Mouse (Mus musculus) hindbrain, embryonic 10.5 days (tissue): ENCODE measurements around the gene Cpb1. TPM values are rescaled to one million over a fixed set of nuclear protein-coding genes. Genes with fewer than 3 reads are reported as not detected.
A peak's percentile ranks its signal among the peaks of the same experiment; 100 is the strongest.

Experiments
- DNase-seq: peaks from one replicate; pipeline ENCODE4 v3.0.0-alpha.2; 2017; ENCODE audit warnings: low spot score
- H3K27ac ChIP-seq: fragments of 300-500 bp; sonication (generic); 2 replicates; pipeline ENCODE4 v1.5.1; 2016; ENCODE audit warnings: mild to moderate bottlenecking, moderate library complexity
- H3K27me3 ChIP-seq: fragments of 300-500 bp; sonication (generic); 2 replicates; pipeline ENCODE4 v1.6.1; 2016; ENCODE audit warnings: mild to moderate bottlenecking; ENCODE audit not compliant: poor library complexity, insufficient read depth, severe bottlenecking
- H3K36me3 ChIP-seq: fragments of 300-500 bp; sonication (generic); 2 replicates; pipeline ENCODE4 v1.6.1; 2016; ENCODE audit warnings: mild to moderate bottlenecking, moderate library complexity
- H3K4me1 ChIP-seq: fragments of 300-500 bp; sonication (generic); replicated peaks from 2 replicates; pipeline ENCODE4 v1.6.1; 2016; ENCODE audit warnings: mild to moderate bottlenecking
- H3K4me3 ChIP-seq: fragments of 300-500 bp; sonication (generic); 2 replicates; pipeline ENCODE4 v1.5.1; 2016; ENCODE audit warnings: mild to moderate bottlenecking, moderate library complexity
- H3K9me3 ChIP-seq: fragments of 300-500 bp; sonication (generic); 2 replicates; pipeline ENCODE4 v1.6.1; 2016; ENCODE audit warnings: mild to moderate bottlenecking, moderate library complexity
- WGBS: fragments of 180-500 bp; shearing (Covaris S2); methylation state at CpG from one replicate; pipeline ENCODE4 v1.1.7; 2016; 5-methylcytosine and 5-hydroxymethylcytosine counted together
- polyA plus RNA-seq: library from polyadenylated mRNA; unstranded; fragments of >200 nt; fragmentation: Nextera tagmentation; extraction: Ambion mirVana; gene quantifications from 2 replicates; pipeline ENCODE4 v1.2.1, GENCODE M21; 2016

Gene Cpb1
- 0.10 TPM in 1 of 2 replicates, not detected in the other for polyA plus RNA-seq

- WGBS: 90% methylated on average over 3 of the region's 3 CpGs
- H3K27ac ChIP-seq: no peak within 1 kb of the TSS
- DNase-seq: no peak
- no peaks in the 10 kb centered on the region for H3K36me3 ChIP-seq
- H3K4me1 ChIP-seq: no peaks in the 10 kb centered on the region
- no peaks in the 10 kb centered on the region for H3K9me3 ChIP-seq
- H3K27me3 ChIP-seq: no peaks in the 10 kb centered on the region
- H3K4me3 ChIP-seq: no peak within 1 kb of the TSS
Observed at GRCm38 (mm10) chr3:20275633-20276032, at the start of gene Cpb1. Gene Cpb1 (minus strand): TSS chr3:20275733.

- 5% methylated on average over 1 of the region's 1 CpGs for WGBS
- no peak for DNase-seq
- H3K9me3 ChIP-seq: no peaks in the 10 kb centered on the region
- H3K36me3 ChIP-seq: no peaks in the 10 kb centered on the region
- no peaks in the 10 kb centered on the region for H3K27me3 ChIP-seq
- no peak overlapping the region for H3K27ac ChIP-seq
- H3K4me3 ChIP-seq: no peak overlapping the region
- no peaks in the 10 kb centered on the region for H3K4me1 ChIP-seq
Observed at GRCm38 (mm10) chr3:20317233-20317632, 41.7 kb upstream of the Cpb1 start.

- Histone ChIP-seq H3K36me3 (no peaks in the 10 kb centered on the region), H3K27me3 (no peaks in the 10 kb centered on the region), H3K27ac (no peak overlapping the region), H3K4me3 (no peak overlapping the region), H3K9me3 (no peaks in the 10 kb centered on the region), H3K4me1 (no peaks in the 10 kb centered on the region)
- 94% methylated on average over 4 of the region's 4 CpGs for WGBS
- DNase-seq: no peak
Observed at GRCm38 (mm10) chr3:20309142-20309541, 33.6 kb upstream of the Cpb1 start.

- Histone ChIP-seq H3K9me3 (no peaks in the 10 kb centered on the region), H3K36me3 (no peaks in the 10 kb centered on the region), H3K27ac (no peak overlapping the region), H3K27me3 (no peaks in the 10 kb centered on the region), H3K4me3 (no peak overlapping the region), H3K4me1 (no peaks in the 10 kb centered on the region)
- 86% methylated on average over 4 of the region's 4 CpGs for WGBS
- DNase-seq: no peak
Observed at GRCm38 (mm10) chr3:20307256-20307655, 31.7 kb upstream of the Cpb1 start.

- Histone ChIP-seq H3K27me3 (no peaks in the 10 kb centered on the region), H3K9me3 (no peaks in the 10 kb centered on the region), H3K4me3 (no peak overlapping the region), H3K36me3 (no peaks in the 10 kb centered on the region), H3K4me1 (no peaks in the 10 kb centered on the region), H3K27ac (no peak overlapping the region)
- no peak for DNase-seq
- 66% methylated on average over 2 of the region's 2 CpGs for WGBS
Observed at GRCm38 (mm10) chr3:20304758-20305352, 29.3 kb upstream of the Cpb1 start.

- no peak for DNase-seq
- no peaks in the 10 kb centered on the region for H3K4me1 ChIP-seq
- H3K4me3 ChIP-seq: no peak overlapping the region
- H3K27ac ChIP-seq: no peak overlapping the region
- 89% methylated on average over 3 of the region's 3 CpGs for WGBS
- H3K36me3 ChIP-seq: no peaks in the 10 kb centered on the region
- H3K27me3 ChIP-seq: no peaks in the 10 kb centered on the region
- no peaks in the 10 kb centered on the region for H3K9me3 ChIP-seq
Observed at GRCm38 (mm10) chr3:20295546-20295945, 20.0 kb upstream of the Cpb1 start.

GRCm38 (mm10) chr3:20294542-20295348 is 19.2 kb upstream of the Cpb1 start:
- no peak overlapping the region for H3K4me3 ChIP-seq
- H3K27me3 ChIP-seq: no peaks in the 10 kb centered on the region
- H3K4me1 ChIP-seq: no peaks in the 10 kb centered on the region
- H3K27ac ChIP-seq: no peak overlapping the region
- H3K36me3 ChIP-seq: no peaks in the 10 kb centered on the region
- 88% methylated on average over 9 of the region's 9 CpGs for WGBS
- no peak for DNase-seq
- no peaks in the 10 kb centered on the region for H3K9me3 ChIP-seq

GRCm38 (mm10) chr3:20291370-20291769 is 15.8 kb upstream of the Cpb1 start:
- Histone ChIP-seq H3K9me3 (no peaks in the 10 kb centered on the region), H3K27me3 (no peaks in the 10 kb centered on the region), H3K36me3 (no peaks in the 10 kb centered on the region), H3K4me1 (no peaks in the 10 kb centered on the region), H3K27ac (no peak overlapping the region), H3K4me3 (no peak overlapping the region)
- no peak for DNase-seq

- Histone ChIP-seq H3K4me1 (no peaks in the 10 kb centered on the region), H3K4me3 (no peak overlapping the region), H3K27me3 (no peaks in the 10 kb centered on the region), H3K36me3 (no peaks in the 10 kb centered on the region), H3K27ac (no peak overlapping the region), H3K9me3 (no peaks in the 10 kb centered on the region)
- WGBS: 91% methylated on average over 2 of the region's 2 CpGs
- DNase-seq: no peak
Observed at GRCm38 (mm10) chr3:20288761-20289160, 13.2 kb upstream of the Cpb1 start.

- no peak overlapping the region for H3K4me3 ChIP-seq
- 65% methylated on average over 1 of the region's 1 CpGs for WGBS
- H3K4me1 ChIP-seq: no peaks in the 10 kb centered on the region
- no peaks in the 10 kb centered on the region for H3K9me3 ChIP-seq
- H3K27me3 ChIP-seq: no peaks in the 10 kb centered on the region
- DNase-seq: no peak
- no peak overlapping the region for H3K27ac ChIP-seq
- H3K36me3 ChIP-seq: no peaks in the 10 kb centered on the region
Observed at GRCm38 (mm10) chr3:20281796-20282195, 6.3 kb upstream of the Cpb1 start.

- no peaks in the 10 kb centered on the region for H3K36me3 ChIP-seq
- no peak overlapping the region for H3K27ac ChIP-seq
- no peaks in the 10 kb centered on the region for H3K27me3 ChIP-seq
- H3K4me3 ChIP-seq: no peak overlapping the region
- WGBS: 51% methylated on average over 9 of the region's 9 CpGs
- no peaks in the 10 kb centered on the region for H3K4me1 ChIP-seq
- no peaks in the 10 kb centered on the region for H3K9me3 ChIP-seq
- peak; percentile 4 for DNase-seq
Observed at GRCm38 (mm10) chr3:20254566-20255479, 20.7 kb downstream of the Cpb1 start.

- no peaks in the 10 kb centered on the region for H3K27me3 ChIP-seq
- no peaks in the 10 kb centered on the region for H3K4me1 ChIP-seq
- no peaks in the 10 kb centered on the region for H3K36me3 ChIP-seq
- no peaks in the 10 kb centered on the region for H3K9me3 ChIP-seq
- H3K27ac ChIP-seq: no peak overlapping the region
- no peak for DNase-seq
- no peak overlapping the region for H3K4me3 ChIP-seq
- WGBS: 87% methylated on average over 1 of the region's 1 CpGs
Observed at GRCm38 (mm10) chr3:20243913-20244312, 31.6 kb downstream of the Cpb1 start.

- H3K4me1 ChIP-seq: no peaks in the 10 kb centered on the region
- WGBS: 89% methylated on average over 3 of the region's 3 CpGs
- no peak within 1 kb of the TSS for H3K4me3 ChIP-seq
Observed at GRCm38 (mm10) chr3:20242050-20242449, 33.5 kb downstream of the Cpb1 start, which contains the start of gene Cpa3. Gene Cpa3 (minus strand): TSS chr3:20242181.

More at GRCm38 (mm10) chr3:20242050-20242449, 33.5 kb downstream of the Cpb1 start, which contains the start of gene Cpa3:
- no peaks in the 10 kb centered on the region for H3K9me3 ChIP-seq
- H3K36me3 ChIP-seq: no peaks in the 10 kb centered on the region
- H3K27ac ChIP-seq: no peak within 1 kb of the TSS
- H3K27me3 ChIP-seq: no peaks in the 10 kb centered on the region
- no peak for DNase-seq
